Mouse (Mus musculus) bone marrow macrophage, adult 2 months (primary cell): ENCODE measurements around the gene Ccdc137.

ENCODE experiments used
- CTCF ChIP-seq: IDR thresholded peaks from 2 replicates; pipeline ENCODE4 v1.5.1; 2012; ENCODE audit warnings: low read depth, mild to moderate bottlenecking, low read length, moderate library complexity
- POLR2A ChIP-seq: IDR thresholded peaks from 2 replicates; pipeline ENCODE4 v1.6.1; 2012; ENCODE audit warnings: mild to moderate bottlenecking, low read depth, low read length, borderline replicate concordance

DNA sequence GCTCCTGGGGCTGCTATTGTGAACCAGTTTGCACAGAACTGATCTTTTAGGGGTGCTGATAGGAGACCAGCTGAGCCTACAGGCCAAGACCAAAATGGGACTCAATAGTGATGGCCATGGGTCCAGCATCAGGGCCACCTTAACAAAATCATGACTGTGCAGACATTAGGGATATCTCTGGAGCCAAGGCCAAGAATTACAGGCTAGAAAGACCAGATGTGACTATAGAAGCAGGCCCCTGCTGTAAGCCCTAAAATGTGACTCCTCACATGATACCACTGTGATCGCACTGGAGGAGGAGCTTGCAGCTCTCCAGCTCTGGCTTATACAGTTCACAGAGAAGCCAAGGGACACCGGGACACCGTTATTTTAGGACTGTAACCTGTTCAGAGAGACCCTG lies 15.6 kb upstream of the Ccdc137 start, which contains the start of gene Tspan10:
- TF ChIP-seq CTCF, result no peak
- TF ChIP-seq POLR2A, result no peak
